Mouse (Mus musculus): ENCODE results near the gene Zfp512b. TPM values are rescaled to one million over a fixed set of nuclear protein-coding genes. Genes with fewer than 3 reads are reported as not detected.

The Zfp512b gene
- total RNA-seq, 2 experiments from 2014 or later, result 20.4 to 27.3 TPM

DNA sequence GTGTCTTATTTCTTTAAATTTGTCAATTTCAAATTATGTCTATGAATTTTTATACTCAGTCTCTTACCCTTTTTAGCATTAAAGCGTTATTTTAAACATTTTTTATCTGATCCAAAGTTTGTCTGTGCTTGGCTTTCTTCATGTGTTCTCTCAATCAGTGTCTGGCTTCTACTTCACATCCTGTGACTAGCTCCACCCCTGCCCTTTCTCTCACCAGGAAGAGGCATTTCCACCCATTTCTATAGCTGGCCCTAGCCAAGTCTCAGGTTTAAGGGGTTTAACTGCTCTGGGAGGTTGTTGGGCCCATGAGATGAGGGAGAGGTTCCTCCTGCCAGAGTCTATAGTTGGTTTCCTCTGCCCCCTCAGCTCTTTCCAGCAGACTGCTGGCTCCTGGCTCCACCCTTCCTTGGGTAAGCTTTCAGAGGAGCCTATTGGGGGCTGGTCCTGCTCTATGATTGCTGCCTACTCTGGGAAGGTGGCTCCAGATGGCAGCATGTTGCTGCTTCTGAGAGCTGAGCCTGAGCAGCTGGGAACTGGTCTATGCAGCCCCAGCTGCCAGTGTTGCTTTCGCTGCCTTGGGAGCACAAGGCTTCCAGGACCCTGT lies 55.1 kb downstream of the Zfp512b start:
- intact Hi-C loops (cut with DNase I), result no loop called here
- peak; percentile 19 to 32 for DNase-seq

DNA sequence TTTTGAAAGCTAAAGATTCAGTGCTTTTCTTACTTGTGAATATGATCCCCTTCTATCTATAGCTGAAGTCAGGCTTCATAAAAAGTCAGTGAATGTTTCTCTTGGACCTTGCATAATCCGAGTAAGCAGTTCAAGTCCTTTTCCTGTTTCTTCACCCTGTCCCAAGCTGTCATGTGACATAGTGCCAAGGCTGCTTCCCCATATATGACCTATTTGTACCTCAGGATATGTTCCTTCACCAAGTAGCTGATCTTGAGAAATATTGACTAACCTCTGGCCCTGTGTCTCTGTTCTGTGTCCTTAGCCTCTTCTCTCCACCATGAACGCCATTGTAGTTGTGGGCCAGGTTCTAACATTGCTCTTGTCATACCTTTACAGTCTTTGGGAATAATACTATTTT lies 56.2 kb downstream of the Zfp512b start:
- DNase-seq, result no peak
- intact Hi-C loops (cut with DNase I), result no loop called here

DNA sequence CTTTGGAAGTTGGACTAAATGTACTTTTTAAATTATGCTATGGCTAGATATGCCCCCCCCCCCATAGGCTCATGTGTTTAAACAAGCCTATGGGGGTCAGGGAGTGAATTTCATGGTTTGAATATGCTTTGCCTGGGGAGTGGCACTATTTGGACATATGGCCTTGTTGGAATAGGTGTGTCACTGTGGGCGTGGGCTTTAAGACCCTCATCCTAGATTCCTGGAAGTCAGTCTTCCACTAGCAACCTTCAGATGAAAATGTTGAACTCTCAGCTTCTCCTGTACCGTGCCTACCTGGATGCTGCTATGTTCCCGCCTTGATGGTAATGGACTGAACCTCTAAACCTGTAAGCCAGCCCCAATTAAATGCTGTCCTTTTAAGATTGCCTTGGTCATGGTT lies 60.0 kb downstream of the Zfp512b start:
- no peak for DNase-seq
- intact Hi-C loops (cut with DNase I), result no loop called here

Small RNA genes lying within 50 kb of the gene (microRNA-seq; reads per million reads assigned to microRNA genes)
- gene Mir7006, result 0 to 0.48 reads per million in 2 experiments

Other genes with a start within 250 kb of the Zfp512b start
- gene Zgpat, start 227.9 kb downstream of the Zfp512b start, total RNA-seq (2021), result 10 to 100 TPM; 21.0 to 21.4 TPM
- 10 to 100 TPM; 43.9 to 44.0 TPM for gene Arfrp1, start 227.4 kb downstream of the Zfp512b start, total RNA-seq (2021)
- gene Lime1, start 212.7 kb downstream of the Zfp512b start, total RNA-seq (2021), result 1 to 10 TPM; 7.9 to 8.7 TPM
- gene Zbtb46, start 133.4 kb downstream of the Zfp512b start, total RNA-seq (2021), result 10 to 100 TPM; 13.8 to 14.4 TPM
- not detected for gene Abhd16b, start 99.6 kb downstream of the Zfp512b start, total RNA-seq (2021)
- gene Tpd52l2, start 95.7 kb downstream of the Zfp512b start, total RNA-seq (2021), result 10 to 100 TPM; 63.4 to 68.9 TPM
- gene Dnajc5, start 72.3 kb downstream of the Zfp512b start, total RNA-seq (2021), result 10 to 100 TPM; 81.4 to 83.8 TPM
- gene Uckl1, start 7.9 kb downstream of the Zfp512b start, total RNA-seq (2021), result 10 to 100 TPM; 41.0 to 47.0 TPM
- gene Prpf6, start 935 bp downstream of the Zfp512b start, total RNA-seq (2021), result 10 to 100 TPM; 30.9 to 37.1 TPM
- gene Samd10, start 6.4 kb upstream of the Zfp512b start, total RNA-seq (2021), result 1 to 10 TPM; 1.8 to 2.1 TPM
- gene Gm29797, start 64.2 kb upstream of the Zfp512b start, total RNA-seq (2021), result not detected
- 10 to 100 TPM; 73.4 to 77.1 TPM for gene Sox18, start 78.8 kb upstream of the Zfp512b start, total RNA-seq (2021)
- 1 to 10 TPM; 6.4 to 8.7 TPM for gene Tcea2, start 87.5 kb upstream of the Zfp512b start, total RNA-seq (2021)
- gene Rgs19, start 101.2 kb upstream of the Zfp512b start, total RNA-seq (2021), result 1 to 10 TPM; 7.2 to 8.1 TPM
- not detected for gene Lkaaear1, start 105.6 kb upstream of the Zfp512b start, total RNA-seq (2021)
- not detected for gene Oprl1, start 122.2 kb upstream of the Zfp512b start, total RNA-seq (2021)
- gene Myt1, start 170.5 kb upstream of the Zfp512b start, total RNA-seq (2021), result not detected
- 10 to 100 TPM; 43.4 to 61.5 TPM for gene Pcmtd2, start 245.1 kb upstream of the Zfp512b start, total RNA-seq (2021)